Mouse (Mus musculus): ENCODE measurements around the gene 5730596B20Rik. TPM values are rescaled to one million over a fixed set of nuclear protein-coding genes. Genes with fewer than 3 reads are reported as not detected.

The 5730596B20Rik gene
- polyA plus RNA-seq, 1 experiment from 2014 or later = 0.99 TPM

DNA sequence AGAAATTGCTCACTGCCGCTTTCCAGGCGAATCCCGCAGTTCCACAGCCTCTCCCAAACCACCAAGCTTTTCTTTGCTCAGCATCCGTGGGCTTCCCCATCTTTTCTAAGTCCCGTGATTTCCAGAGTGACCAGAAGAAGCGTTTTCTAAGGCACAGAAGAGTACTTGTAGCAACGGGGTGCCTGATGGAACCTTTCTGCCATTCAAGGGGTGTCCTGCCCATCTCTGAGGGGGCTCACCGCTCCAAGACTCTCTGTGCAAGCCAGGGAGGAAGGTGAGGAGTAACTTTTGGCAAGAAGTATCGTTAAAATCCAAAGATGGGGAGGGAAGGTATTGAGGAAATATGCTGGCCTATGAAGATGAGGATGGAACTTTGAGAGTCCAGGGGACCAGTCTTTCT is 508 bp downstream of the 5730596B20Rik start:
- no peak overlapping the region for H3K9ac ChIP-seq (ENCODE audit: low read length)
- H3K4me2 ChIP-seq (ENCODE audit: low read depth, severe bottlenecking) = peak overlapping the region; percentile 61; the same call in 1 of the 2 replicates
- DNase-seq (ENCODE audit: low spot score) = peak; percentile 45
- WGBS = 3% methylated on average over 9 of the region's 9 CpGs
- ATAC-seq (ENCODE audit: insufficient number of reproducible peaks, low FRiP score, low TSS enrichment, low read depth) = no peak
- H3K9me3 ChIP-seq (ENCODE audit: control insufficient read depth, low read length) = no peaks in the 10 kb centered on the region
- H3K4me3 ChIP-seq (ENCODE audit: low read depth, low read length) = no peak overlapping the region
- H3K27ac ChIP-seq (replicated peaks; ENCODE audit: low read depth, low read length) = peak overlapping the region; percentile 8; the same call in 1 of the 2 replicates
- H3K36me3 ChIP-seq (ENCODE audit: control insufficient read depth, insufficient read depth, low read length) = no peaks in the 10 kb centered on the region
- H3K27me3 ChIP-seq (ENCODE audit: control insufficient read depth, insufficient read depth, low read length) = peaks cover 10% of the 10 kb centered on the region
- H3K4me1 ChIP-seq (ENCODE audit: control insufficient read depth, insufficient read depth, low read length) = peaks cover 59% of the 10 kb centered on the region

GRCm38 (mm10) chr6:52178918-52179665 is 1.8 kb downstream of the 5730596B20Rik start:
- 14% methylated on average over 4 of the region's 4 CpGs for WGBS
- ATAC-seq (ENCODE audit: insufficient number of reproducible peaks, low FRiP score, low TSS enrichment, low read depth) (no peak), DNase-seq (ENCODE audit: low spot score) (peak; percentile 34)
- Histone ChIP-seq H3K9ac (ENCODE audit: low read length) (no peak overlapping the region; the same call in 1 of the 2 replicates), H3K36me3 (ENCODE audit: control insufficient read depth, insufficient read depth, low read length) (no peaks in the 10 kb centered on the region), H3K4me2 (ENCODE audit: low read depth, severe bottlenecking) (peak overlapping the region; percentile 8; the same call in 1 of the 2 replicates), H3K4me1 (ENCODE audit: control insufficient read depth, insufficient read depth, low read length) (peaks cover 69% of the 10 kb centered on the region), H3K27ac (replicated peaks; ENCODE audit: low read depth, low read length) (no peak overlapping the region), H3K4me3 (ENCODE audit: low read depth, low read length) (no peak overlapping the region), H3K27me3 (ENCODE audit: control insufficient read depth, insufficient read depth, low read length) (peaks cover 10% of the 10 kb centered on the region), H3K9me3 (ENCODE audit: control insufficient read depth, low read length) (no peaks in the 10 kb centered on the region)

GRCm38 (mm10) chr6:52179690-52180089 is 2.4 kb downstream of the 5730596B20Rik start:
- H3K4me3 ChIP-seq (ENCODE audit: low read depth, low read length) = 0 out of 2 replicates have a peak overlapping the region, but pooled peaks have one; percentile 5
- no peak overlapping the region; the same call in 1 of the 2 replicates for H3K27ac ChIP-seq (replicated peaks; ENCODE audit: low read depth, low read length)
- H3K9me3 ChIP-seq (ENCODE audit: control insufficient read depth, low read length) = no peaks in the 10 kb centered on the region
- no peaks in the 10 kb centered on the region for H3K36me3 ChIP-seq (ENCODE audit: control insufficient read depth, insufficient read depth, low read length)
- H3K9ac ChIP-seq (ENCODE audit: low read length) = no peak overlapping the region
- H3K4me2 ChIP-seq (ENCODE audit: low read depth, severe bottlenecking) = peak overlapping the region; percentile 8; the same call in 1 of the 2 replicates
- DNase-seq (ENCODE audit: low spot score) = peak; percentile 22
- 4% methylated on average over 10 of the region's 10 CpGs for WGBS
- H3K27me3 ChIP-seq (ENCODE audit: control insufficient read depth, insufficient read depth, low read length) = peaks cover 11% of the 10 kb centered on the region
- H3K4me1 ChIP-seq (ENCODE audit: control insufficient read depth, insufficient read depth, low read length) = peaks cover 75% of the 10 kb centered on the region
- no peak for ATAC-seq (ENCODE audit: insufficient number of reproducible peaks, low FRiP score, low TSS enrichment, low read depth)

- H3K4me1 ChIP-seq (ENCODE audit: control insufficient read depth, insufficient read depth, low read length) = peaks cover 78% of the 10 kb centered on the region
- H3K27me3 ChIP-seq (ENCODE audit: control insufficient read depth, insufficient read depth, low read length) = peaks cover 12% of the 10 kb centered on the region
- ATAC-seq (ENCODE audit: insufficient number of reproducible peaks, low FRiP score, low TSS enrichment, low read depth) = no peak
- H3K36me3 ChIP-seq (ENCODE audit: control insufficient read depth, insufficient read depth, low read length) = no peaks in the 10 kb centered on the region
- peak overlapping the region; percentile 8; the same call in 1 of the 2 replicates for H3K27ac ChIP-seq (replicated peaks; ENCODE audit: low read depth, low read length)
- H3K9me3 ChIP-seq (ENCODE audit: control insufficient read depth, low read length) = no peaks in the 10 kb centered on the region
- H3K4me2 ChIP-seq (ENCODE audit: low read depth, severe bottlenecking) = peak overlapping the region; percentile 8; the same call in 1 of the 2 replicates
- 12% methylated on average over 11 of the region's 11 CpGs for WGBS
- no peak for DNase-seq (ENCODE audit: low spot score)
- no peak overlapping the region for H3K9ac ChIP-seq (ENCODE audit: low read length)
- 0 out of 2 replicates have a peak overlapping the region, but pooled peaks have one; percentile 5 for H3K4me3 ChIP-seq (ENCODE audit: low read depth, low read length)
These were observed 3.0 kb downstream of the 5730596B20Rik start for GRCm38 (mm10) chr6:52180213-52180710.

- Histone ChIP-seq H3K4me3 (ENCODE audit: low read depth, low read length) (no peak overlapping the region), H3K4me2 (ENCODE audit: low read depth, severe bottlenecking) (no peak overlapping the region), H3K9me3 (ENCODE audit: control insufficient read depth, low read length) (no peaks in the 10 kb centered on the region), H3K27me3 (ENCODE audit: control insufficient read depth, insufficient read depth, low read length) (peaks cover 12% of the 10 kb centered on the region), H3K4me1 (ENCODE audit: control insufficient read depth, insufficient read depth, low read length) (peaks cover 78% of the 10 kb centered on the region), H3K27ac (replicated peaks; ENCODE audit: low read depth, low read length) (0 out of 2 replicates have a peak overlapping the region, but pooled peaks have one; percentile 8), H3K36me3 (ENCODE audit: control insufficient read depth, insufficient read depth, low read length) (no peaks in the 10 kb centered on the region), H3K9ac (ENCODE audit: low read length) (0 out of 2 replicates have a peak overlapping the region, but pooled peaks have one; percentile 7)
- DNase-seq (ENCODE audit: low spot score) (no peak), ATAC-seq (ENCODE audit: insufficient number of reproducible peaks, low FRiP score, low TSS enrichment, low read depth) (no peak)
- 29% methylated on average over 3 of the region's 3 CpGs for WGBS
These were observed 3.4 kb downstream of the 5730596B20Rik start for GRCm38 (mm10) chr6:52180726-52181125.

DNA sequence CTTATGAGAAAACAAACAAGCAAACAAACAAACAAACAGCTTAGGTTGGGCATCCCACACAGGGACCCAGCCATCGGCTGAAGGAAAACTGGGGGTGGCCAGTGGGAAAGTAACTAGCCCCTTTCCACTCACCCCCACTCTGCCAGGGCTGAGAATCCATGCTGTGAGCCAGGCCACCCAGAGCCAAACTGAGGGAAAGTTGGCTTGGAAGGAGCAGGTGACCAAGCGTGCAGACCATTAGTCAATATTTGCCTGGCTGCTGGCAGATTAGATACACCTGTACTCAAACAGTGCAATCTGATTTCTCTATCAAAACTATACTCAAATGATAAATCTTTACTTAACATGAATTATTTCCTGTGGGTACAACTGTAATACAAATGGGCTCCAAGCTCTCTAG is 4.7 kb downstream of the 5730596B20Rik start:
- H3K9me3 ChIP-seq (ENCODE audit: control insufficient read depth, low read length) = no peaks in the 10 kb centered on the region
- H3K27ac ChIP-seq (replicated peaks; ENCODE audit: low read depth, low read length) = no peak overlapping the region
- no peak overlapping the region for H3K4me3 ChIP-seq (ENCODE audit: low read depth, low read length)
- WGBS = 23% methylated on average over 2 of the region's 2 CpGs
- H3K36me3 ChIP-seq (ENCODE audit: control insufficient read depth, insufficient read depth, low read length) = no peaks in the 10 kb centered on the region
- peaks cover 73% of the 10 kb centered on the region for H3K4me1 ChIP-seq (ENCODE audit: control insufficient read depth, insufficient read depth, low read length)
- H3K4me2 ChIP-seq (ENCODE audit: low read depth, severe bottlenecking) = no peak overlapping the region
- no peak overlapping the region for H3K9ac ChIP-seq (ENCODE audit: low read length)
- peaks cover 14% of the 10 kb centered on the region for H3K27me3 ChIP-seq (ENCODE audit: control insufficient read depth, insufficient read depth, low read length)
- ATAC-seq (ENCODE audit: insufficient number of reproducible peaks, low FRiP score, low TSS enrichment, low read depth) (no peak), DNase-seq (ENCODE audit: low spot score) (no peak)

DNA sequence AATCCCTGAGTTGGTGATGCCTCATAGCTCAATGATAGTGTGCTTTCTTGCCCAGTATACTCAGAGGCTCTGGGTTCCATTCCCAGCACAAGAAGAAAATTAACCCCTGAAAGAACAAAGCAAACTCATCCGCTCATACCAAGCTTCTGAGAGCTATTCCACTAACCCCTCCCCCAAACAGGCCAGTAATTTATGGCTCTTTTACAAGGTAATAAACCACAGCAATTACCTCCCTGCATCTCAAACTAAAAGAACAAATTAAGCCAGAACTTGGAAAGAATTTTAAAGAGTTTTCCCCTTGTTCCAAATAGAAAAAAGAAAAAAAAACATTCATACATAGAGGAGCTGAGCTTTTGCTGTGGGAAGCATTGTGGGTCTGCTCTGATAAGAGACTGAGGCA is 5.5 kb downstream of the 5730596B20Rik start:
- H3K9ac ChIP-seq (ENCODE audit: low read length) = no peak overlapping the region
- whole genome bisulfite sequencing = 15% methylated on average over 1 of the region's 1 CpGs
- no peak for ATAC-seq (ENCODE audit: insufficient number of reproducible peaks, low FRiP score, low TSS enrichment, low read depth)
- H3K9me3 ChIP-seq (ENCODE audit: control insufficient read depth, low read length) = no peaks in the 10 kb centered on the region
- H3K4me3 ChIP-seq (ENCODE audit: low read depth, low read length) = no peak overlapping the region
- peak overlapping the region; percentile 69; the same call in 1 of the 2 replicates for H3K27ac ChIP-seq (replicated peaks; ENCODE audit: low read depth, low read length)
- no peak overlapping the region for H3K4me2 ChIP-seq (ENCODE audit: low read depth, severe bottlenecking)
- H3K4me1 ChIP-seq (ENCODE audit: control insufficient read depth, insufficient read depth, low read length) = peaks cover 68% of the 10 kb centered on the region
- peaks cover 15% of the 10 kb centered on the region for H3K27me3 ChIP-seq (ENCODE audit: control insufficient read depth, insufficient read depth, low read length)
- H3K36me3 ChIP-seq (ENCODE audit: control insufficient read depth, insufficient read depth, low read length) = no peaks in the 10 kb centered on the region
- DNase-seq (ENCODE audit: low spot score) = no peak

DNA sequence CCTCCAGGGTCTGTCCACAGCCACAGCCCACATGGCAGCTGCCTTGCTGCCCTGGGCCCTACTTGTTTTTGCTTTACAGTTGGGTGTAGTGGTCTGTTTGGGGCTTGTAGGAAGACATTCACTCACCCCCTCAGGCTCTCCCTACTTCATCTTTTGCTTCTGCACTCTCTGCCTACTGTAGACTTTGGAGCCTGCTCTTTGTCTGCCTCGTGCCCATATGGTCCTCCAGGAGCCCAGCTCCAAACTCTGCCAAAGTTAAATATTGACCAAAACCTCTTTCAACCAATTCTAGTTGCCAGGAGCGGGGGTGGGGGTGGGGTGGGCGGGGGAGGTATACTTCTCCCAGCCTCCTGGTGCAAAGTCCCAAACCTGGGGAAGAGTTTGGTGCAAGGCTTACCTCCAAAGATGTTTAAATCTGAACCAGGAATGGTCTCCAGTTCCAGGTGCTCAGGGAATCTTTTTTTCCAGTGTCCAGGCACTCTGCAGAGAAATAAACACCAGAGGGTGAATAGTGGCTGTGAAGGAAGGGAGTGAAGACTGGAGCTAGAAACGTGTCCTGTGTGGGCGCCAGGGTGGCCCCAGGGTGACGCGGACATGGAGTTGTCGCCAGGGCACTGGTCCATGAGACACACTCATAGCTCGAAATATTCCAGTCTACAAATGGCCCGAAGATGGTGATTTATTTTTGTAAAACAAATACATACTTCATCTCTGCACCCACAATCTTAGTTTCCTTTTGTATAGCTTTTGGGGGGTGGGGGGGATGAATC is 6.2 kb downstream of the 5730596B20Rik start:
- DNase-seq (ENCODE audit: low spot score) (no peak), ATAC-seq (ENCODE audit: insufficient number of reproducible peaks, low FRiP score, low TSS enrichment, low read depth) (no peak)
- Histone ChIP-seq H3K4me1 (ENCODE audit: control insufficient read depth, insufficient read depth, low read length) (peaks cover 65% of the 10 kb centered on the region), H3K27me3 (ENCODE audit: control insufficient read depth, insufficient read depth, low read length) (peaks cover 15% of the 10 kb centered on the region), H3K27ac (replicated peaks; ENCODE audit: low read depth, low read length) (peak overlapping the region; percentile 69), H3K36me3 (ENCODE audit: control insufficient read depth, insufficient read depth, low read length) (no peaks in the 10 kb centered on the region), H3K4me3 (ENCODE audit: low read depth, low read length) (no peak overlapping the region), H3K4me2 (ENCODE audit: low read depth, severe bottlenecking) (0 out of 2 replicates have a peak overlapping the region, but pooled peaks have one; percentile 4), H3K9ac (ENCODE audit: low read length) (no peak overlapping the region), H3K9me3 (ENCODE audit: control insufficient read depth, low read length) (no peaks in the 10 kb centered on the region)
- 18% methylated on average over 10 of the region's 10 CpGs for WGBS
